Mouse (Mus musculus): Measurements from ENCODE around the gene Fgb. TPM values are rescaled to one million over a fixed set of nuclear protein-coding genes. Genes with fewer than 3 reads are reported as not detected.
A peak's percentile ranks its signal among the peaks of the same experiment; 100 is the strongest.

Fgb gene
- polyA plus RNA-seq, 1 experiment from 2014 or later = 0.31 TPM

- WGBS = 83% methylated on average over 4 of the region's 4 CpGs
- no peak for DNase-seq (ENCODE audit: low spot score)
Observed at GRCm38 (mm10) chr3:83011136-83011535, 38.5 kb downstream of the Fgb start.

GRCm38 (mm10) chr3:83010291-83010690 is 39.4 kb downstream of the Fgb start:
- TF ChIP-seq EP300 (IDR thresholded peaks at IDR 0.05) (no peak), CTCF (IDR thresholded peaks at IDR 0.05) (no peak)
- Histone ChIP-seq H3K4me1 (ENCODE audit: insufficient read depth, low read depth, low read length) (no peaks in the 10 kb centered on the region), H3K27me3 (replicated peaks; ENCODE audit: insufficient read depth, low read length) (no peaks in the 10 kb centered on the region), H3K9ac (replicated peaks; ENCODE audit: low read depth) (no peak overlapping the region), H3K27ac (ENCODE audit: low read length) (no peak overlapping the region), H3K36me3 (ENCODE audit: insufficient read depth, low read length) (no peaks in the 10 kb centered on the region), H3K9me3 (ENCODE audit: low read length) (no peaks in the 10 kb centered on the region), H3K4me2 (replicated peaks; ENCODE audit: low read depth, low read length) (no peak overlapping the region), H3K4me3 (ENCODE audit: low read depth, low read length) (no peak overlapping the region)
- DNase-seq (ENCODE audit: low spot score) (no peak), ATAC-seq (no peak)
- 70% methylated on average over 11 of the region's 11 CpGs for WGBS

More at GRCm38 (mm10) chr3:83011136-83011535, 38.5 kb downstream of the Fgb start:
- ATAC-seq = no peak
- H3K9me3 ChIP-seq (ENCODE audit: low read length) = no peaks in the 10 kb centered on the region
- H3K4me2 ChIP-seq (replicated peaks; ENCODE audit: low read depth, low read length) = no peak overlapping the region
- H3K27ac ChIP-seq (ENCODE audit: low read length) = no peak overlapping the region
- TF ChIP-seq CTCF (IDR thresholded peaks at IDR 0.05) = no peak
- no peak for TF ChIP-seq EP300 (IDR thresholded peaks at IDR 0.05)
- H3K9ac ChIP-seq (replicated peaks; ENCODE audit: low read depth) = no peak overlapping the region
- no peaks in the 10 kb centered on the region for H3K4me1 ChIP-seq (ENCODE audit: insufficient read depth, low read depth, low read length)
- H3K4me3 ChIP-seq (ENCODE audit: low read depth, low read length) = no peak overlapping the region
- H3K36me3 ChIP-seq (ENCODE audit: insufficient read depth, low read length) = no peaks in the 10 kb centered on the region
- H3K27me3 ChIP-seq (replicated peaks; ENCODE audit: insufficient read depth, low read length) = no peaks in the 10 kb centered on the region

- ATAC-seq = no peak
- no peak for DNase-seq (ENCODE audit: low spot score)
- no peak within 1 kb of the TSS for H3K4me2 ChIP-seq (replicated peaks; ENCODE audit: low read depth, low read length)
- H3K27me3 ChIP-seq (replicated peaks; ENCODE audit: insufficient read depth, low read length) = no peaks in the 10 kb centered on the region
- TF ChIP-seq CTCF (IDR thresholded peaks at IDR 0.05) = no peak
- H3K36me3 ChIP-seq (ENCODE audit: insufficient read depth, low read length) = no peaks in the 10 kb centered on the region
- H3K9ac ChIP-seq (replicated peaks; ENCODE audit: low read depth) = no peak within 1 kb of the TSS
- H3K4me3 ChIP-seq (ENCODE audit: low read depth, low read length) = no peak within 1 kb of the TSS
- no peaks in the 10 kb centered on the region for H3K9me3 ChIP-seq (ENCODE audit: low read length)
- no peak within 1 kb of the TSS for H3K27ac ChIP-seq (ENCODE audit: low read length)
- 38% methylated on average over 7 of the region's 7 CpGs for WGBS
- H3K4me1 ChIP-seq (ENCODE audit: insufficient read depth, low read depth, low read length) = no peaks in the 10 kb centered on the region
Observed at GRCm38 (mm10) chr3:83007557-83007956, 42.1 kb downstream of the Fgb start, which contains the start of gene Fgg. Gene Fgg, plus strand, starts transcription at chr3:83007724.

- H3K27me3 ChIP-seq (replicated peaks; ENCODE audit: insufficient read depth, low read length) = no peaks in the 10 kb centered on the region
- H3K9me3 ChIP-seq (ENCODE audit: low read length) = no peaks in the 10 kb centered on the region
- ATAC-seq (no peak), DNase-seq (ENCODE audit: low spot score) (no peak)
- no peak for TF ChIP-seq CTCF (IDR thresholded peaks at IDR 0.05)
- TF ChIP-seq EP300 (IDR thresholded peaks at IDR 0.05) = no peak
- WGBS = 89% methylated on average over 7 of the region's 7 CpGs
- no peaks in the 10 kb centered on the region for H3K4me1 ChIP-seq (ENCODE audit: insufficient read depth, low read depth, low read length)
- no peak overlapping the region for H3K9ac ChIP-seq (replicated peaks; ENCODE audit: low read depth)
- no peak overlapping the region for H3K4me2 ChIP-seq (replicated peaks; ENCODE audit: low read depth, low read length)
- no peak overlapping the region for H3K27ac ChIP-seq (ENCODE audit: low read length)
- no peaks in the 10 kb centered on the region for H3K36me3 ChIP-seq (ENCODE audit: insufficient read depth, low read length)
- H3K4me3 ChIP-seq (ENCODE audit: low read depth, low read length) = no peak overlapping the region
Observed at GRCm38 (mm10) chr3:83004801-83005200, 44.9 kb downstream of the Fgb start.

- Histone ChIP-seq H3K36me3 (ENCODE audit: insufficient read depth, low read length) (no peaks in the 10 kb centered on the region), H3K9ac (replicated peaks; ENCODE audit: low read depth) (no peak overlapping the region), H3K27me3 (replicated peaks; ENCODE audit: insufficient read depth, low read length) (no peaks in the 10 kb centered on the region), H3K4me2 (replicated peaks; ENCODE audit: low read depth, low read length) (no peak overlapping the region), H3K27ac (ENCODE audit: low read length) (no peak overlapping the region), H3K4me3 (ENCODE audit: low read depth, low read length) (no peak overlapping the region), H3K4me1 (ENCODE audit: insufficient read depth, low read depth, low read length) (no peaks in the 10 kb centered on the region), H3K9me3 (ENCODE audit: low read length) (no peaks in the 10 kb centered on the region)
- ATAC-seq (no peak), DNase-seq (ENCODE audit: low spot score) (no peak)
- WGBS = 82% methylated on average over 8 of the region's 8 CpGs
- TF ChIP-seq EP300 (IDR thresholded peaks at IDR 0.05) = no peak
- no peak for TF ChIP-seq CTCF (IDR thresholded peaks at IDR 0.05)
Observed at GRCm38 (mm10) chr3:83003068-83003467, 46.6 kb downstream of the Fgb start.

- no peaks in the 10 kb centered on the region for H3K27me3 ChIP-seq (replicated peaks; ENCODE audit: insufficient read depth, low read length)
- TF ChIP-seq CTCF (IDR thresholded peaks at IDR 0.05) (peak; percentile 83), EP300 (IDR thresholded peaks at IDR 0.05) (no peak)
- no peak overlapping the region for H3K9ac ChIP-seq (replicated peaks; ENCODE audit: low read depth)
- ATAC-seq = no peak
- no peak overlapping the region for H3K27ac ChIP-seq (ENCODE audit: low read length)
- H3K4me2 ChIP-seq (replicated peaks; ENCODE audit: low read depth, low read length) = no peak overlapping the region
- WGBS = 3% methylated on average over 2 of the region's 2 CpGs
- H3K9me3 ChIP-seq (ENCODE audit: low read length) = no peaks in the 10 kb centered on the region
- peak; percentile 73 for DNase-seq (ENCODE audit: low spot score)
- no peak overlapping the region for H3K4me3 ChIP-seq (ENCODE audit: low read depth, low read length)
- no peaks in the 10 kb centered on the region for H3K4me1 ChIP-seq (ENCODE audit: insufficient read depth, low read depth, low read length)
- H3K36me3 ChIP-seq (ENCODE audit: insufficient read depth, low read length) = no peaks in the 10 kb centered on the region
Observed at GRCm38 (mm10) chr3:83002191-83002590, 47.5 kb downstream of the Fgb start.

GRCm38 (mm10) chr3:82999995-83000394 is 49.7 kb downstream of the Fgb start:
- Histone ChIP-seq H3K9me3 (ENCODE audit: low read length) (no peaks in the 10 kb centered on the region), H3K36me3 (ENCODE audit: insufficient read depth, low read length) (no peaks in the 10 kb centered on the region), H3K9ac (replicated peaks; ENCODE audit: low read depth) (no peak overlapping the region), H3K27me3 (replicated peaks; ENCODE audit: insufficient read depth, low read length) (0 out of 2 replicates have a peak, but pooled peaks cover 1% of the 10 kb centered on the region), H3K4me1 (ENCODE audit: insufficient read depth, low read depth, low read length) (no peaks in the 10 kb centered on the region; the same call in 1 of the 2 replicates), H3K4me3 (ENCODE audit: low read depth, low read length) (no peak overlapping the region), H3K27ac (ENCODE audit: low read length) (no peak overlapping the region), H3K4me2 (replicated peaks; ENCODE audit: low read depth, low read length) (no peak overlapping the region)
- no peak for TF ChIP-seq CTCF (IDR thresholded peaks at IDR 0.05)
- TF ChIP-seq EP300 (IDR thresholded peaks at IDR 0.05) = no peak
- ATAC-seq (peak; percentile 34), DNase-seq (ENCODE audit: low spot score) (peak; percentile 13)
- 68% methylated on average over 9 of the region's 9 CpGs for WGBS

Data from lung, postnatal 0 days (tissue).